Mouse (Mus musculus): Measurements from ENCODE around the gene Hyal3.
"Not testable (repeated sequence)": the region's sequence is repeated elsewhere in the genome, so short reads cannot be mapped to it uniquely, and the experiment has no call there.

The Hyal3 gene

GRCm38 (mm10) chr9:107550491-107551116, 30.0 kb upstream of the Hyal3 start:
- DNase-seq (ENCODE audit: low spot score), result no peak

DNA sequence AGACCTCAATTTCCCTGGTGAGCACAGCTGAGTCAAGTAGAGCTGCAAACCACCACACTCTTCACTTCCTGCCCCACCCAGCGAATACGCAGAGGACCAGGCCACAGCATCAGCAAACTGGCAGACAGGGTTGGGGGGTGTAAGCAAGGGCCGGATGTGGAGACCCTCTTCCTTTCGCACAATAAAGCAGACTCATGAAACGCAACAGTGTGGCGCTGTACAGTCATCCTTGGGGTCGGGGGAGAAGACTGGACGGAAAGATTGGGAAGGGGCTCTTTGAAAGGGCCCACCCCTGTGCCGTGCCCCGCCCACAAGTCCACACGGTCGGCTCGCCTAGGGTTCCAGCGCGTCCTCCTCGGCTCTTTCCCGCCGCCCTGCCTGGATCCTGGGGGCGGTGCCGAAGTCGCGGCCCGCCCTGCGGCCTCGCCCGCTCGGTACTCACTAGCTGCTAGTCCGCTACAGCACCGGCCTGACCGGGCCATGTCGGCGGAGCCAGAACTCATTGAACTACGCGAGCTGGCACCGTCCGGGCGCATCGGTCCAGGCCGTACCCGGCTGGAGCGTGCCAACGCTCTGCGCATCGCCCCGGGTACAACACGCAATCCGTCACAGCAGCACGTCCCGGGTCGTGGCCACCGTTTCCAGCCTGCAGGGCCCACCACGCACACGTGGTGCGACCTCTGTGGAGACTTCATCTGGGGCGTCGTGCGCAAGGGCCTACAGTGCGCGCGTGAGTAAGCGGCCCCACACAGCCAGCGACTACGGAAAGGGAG, 29.3 kb upstream of the Hyal3 start, which contains the start of gene Rassf1:
Gene Rassf1 (plus strand): TSS at position 439 of the 773 bp plus-strand sequence.
- no peak for DNase-seq (ENCODE audit: low spot score)

DNA sequence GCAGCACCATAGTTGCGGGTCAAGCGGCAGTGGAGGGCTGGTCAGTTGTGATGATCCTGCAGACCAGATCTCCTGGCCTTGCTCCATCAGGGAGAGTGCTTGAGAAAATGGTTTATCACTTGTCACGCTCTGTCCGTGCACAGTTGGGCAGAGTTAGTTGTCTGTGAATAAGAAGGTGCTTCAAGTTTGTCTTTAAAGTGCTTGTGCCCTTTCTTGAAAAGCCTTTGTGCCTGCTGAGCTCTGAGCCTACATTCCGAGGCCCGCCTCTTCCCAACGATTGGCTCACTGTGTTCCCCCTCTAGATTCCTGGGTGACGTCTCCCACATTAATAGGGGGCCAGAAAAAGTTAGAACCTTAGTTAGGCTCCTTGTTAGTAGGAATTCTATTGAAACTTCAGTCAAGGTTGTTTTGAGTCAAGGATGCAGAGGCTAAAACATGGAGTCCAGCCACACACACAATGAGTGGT, 28.7 kb upstream of the Hyal3 start:
- DNase-seq (ENCODE audit: low spot score), result no peak

DNA sequence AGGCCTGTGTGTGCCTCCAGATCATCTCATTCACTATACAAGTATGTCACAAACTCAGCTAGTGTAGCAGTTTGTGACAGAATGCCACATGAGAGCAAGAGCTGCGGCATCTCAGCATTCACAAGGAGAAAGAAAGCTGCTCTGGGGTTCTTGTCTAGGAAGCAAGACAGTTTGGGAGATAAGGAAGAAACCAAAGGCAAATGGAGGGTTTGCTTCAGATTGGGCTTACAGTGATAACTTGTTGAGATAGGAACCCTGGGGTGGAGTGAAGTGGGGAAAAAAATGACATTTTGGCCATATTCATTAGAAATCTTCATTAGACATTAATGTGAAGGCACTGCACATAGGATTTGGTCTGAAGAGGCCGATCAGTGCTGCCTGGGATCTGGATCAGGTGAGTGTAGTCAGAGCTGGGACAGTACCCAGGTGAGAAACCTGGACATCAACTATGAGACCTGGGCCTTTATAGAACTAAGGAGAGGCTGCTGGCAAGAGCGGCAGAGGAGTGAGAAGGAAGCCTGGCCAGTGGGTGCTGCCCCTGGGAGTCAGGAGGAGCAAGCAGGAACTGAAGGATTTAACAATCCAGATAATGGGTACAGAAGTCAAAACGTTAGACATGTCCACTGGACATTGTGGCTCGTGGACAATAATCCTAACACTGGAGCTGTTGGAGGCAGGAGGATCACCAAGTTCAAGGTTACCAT, 27.8 kb upstream of the Hyal3 start:
- DNase-seq (ENCODE audit: low spot score), result no peak

GRCm38 (mm10) chr9:107553541-107554318, 26.9 kb upstream of the Hyal3 start:
- DNase-seq (ENCODE audit: low spot score), result no peak

GRCm38 (mm10) chr9:107554319-107554825, 26.2 kb upstream of the Hyal3 start:
- peak; percentile 71 for DNase-seq (ENCODE audit: low spot score)

GRCm38 (mm10) chr9:107555031-107555457, 25.6 kb upstream of the Hyal3 start:
- no peak for DNase-seq (ENCODE audit: low spot score)

- no peak for DNase-seq (ENCODE audit: low spot score)
Measured at GRCm38 (mm10) chr9:107555701-107556100, 24.9 kb upstream of the Hyal3 start.

- DNase-seq (ENCODE audit: low spot score), result no peak
Measured at GRCm38 (mm10) chr9:107556346-107556745, 24.3 kb upstream of the Hyal3 start.

GRCm38 (mm10) chr9:107563029-107563581, 17.5 kb upstream of the Hyal3 start, which contains the start of gene Tusc2:
Gene Tusc2 (plus strand): TSS chr9:107563255.
- DNase-seq (ENCODE audit: low spot score), result peak; percentile 92

DNA sequence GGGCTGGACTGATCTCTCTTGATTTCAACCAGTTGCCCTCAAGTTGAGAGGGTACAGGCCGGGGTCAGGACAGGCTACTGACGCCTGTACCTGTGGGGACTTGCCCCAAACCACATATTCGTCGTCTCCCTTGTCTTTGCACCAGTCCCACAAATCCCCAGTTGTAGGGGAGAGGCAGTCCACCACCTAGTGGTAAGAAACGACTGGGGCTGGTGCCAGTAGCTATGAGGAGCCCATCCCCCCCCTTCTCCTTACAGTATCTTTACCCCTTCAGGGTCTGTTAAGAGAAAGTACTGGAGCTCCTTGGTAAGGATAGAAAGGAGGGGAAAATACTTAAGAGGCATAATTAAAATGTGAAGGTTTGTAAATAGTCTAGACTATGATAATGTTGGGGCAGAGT, 15.1 kb upstream of the Hyal3 start:
- not testable (repeated sequence) for DNase-seq (ENCODE audit: low spot score)

- no peak for DNase-seq (ENCODE audit: low spot score)
Measured at GRCm38 (mm10) chr9:107566041-107566709, 14.4 kb upstream of the Hyal3 start.

DNA sequence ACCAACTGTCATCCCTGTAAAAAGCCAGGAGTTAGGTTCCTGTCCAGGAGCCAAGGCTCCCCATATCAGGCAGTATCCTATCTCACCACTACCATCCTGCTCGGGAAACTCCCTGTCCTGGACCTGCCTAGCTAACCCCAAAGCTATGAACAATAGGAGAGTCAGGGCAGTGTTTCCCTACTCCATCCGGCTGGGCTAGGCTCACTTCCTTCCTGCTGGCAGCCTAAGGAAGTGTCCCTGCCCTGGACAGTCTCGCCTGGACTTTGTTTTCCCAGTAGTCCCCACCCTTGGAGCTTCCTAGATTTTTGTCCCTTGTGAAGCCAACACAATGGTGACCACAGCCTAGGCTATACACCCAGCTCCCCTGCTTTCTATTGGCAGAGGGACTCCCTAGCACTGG, 13.8 kb upstream of the Hyal3 start:
- DNase-seq (ENCODE audit: low spot score), result no peak

GRCm38 (mm10) chr9:107567702-107568319, 12.8 kb upstream of the Hyal3 start, which contains the start of gene Hyal2:
Gene Hyal2 (plus strand): TSS chr9:107567945.
- DNase-seq (ENCODE audit: low spot score), result no peak

GRCm38 (mm10) chr9:107568331-107569261, 12.0 kb upstream of the Hyal3 start:
- DNase-seq (ENCODE audit: low spot score), result peak; percentile 61

DNA sequence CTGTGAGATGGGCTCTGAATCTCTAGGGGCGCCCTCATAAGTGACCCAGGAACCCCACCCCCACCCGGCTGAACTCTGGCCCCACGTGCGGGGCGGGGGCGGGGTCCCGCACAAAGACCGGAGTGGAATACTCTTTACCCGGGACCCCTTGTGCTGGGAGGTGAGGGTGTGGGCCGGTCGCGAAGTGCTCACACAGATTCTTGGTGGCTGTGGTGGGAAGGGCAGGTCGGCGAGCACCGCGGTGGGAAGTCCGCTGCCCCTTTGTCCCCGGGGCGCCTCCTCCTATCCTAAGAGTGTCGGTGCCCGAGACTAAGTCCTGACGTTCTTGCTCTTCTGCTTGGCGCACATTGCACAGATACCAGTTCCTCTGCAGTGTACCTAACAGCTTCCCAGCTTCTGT, 11.3 kb upstream of the Hyal3 start:
- DNase-seq (ENCODE audit: low spot score), result no peak

DNA sequence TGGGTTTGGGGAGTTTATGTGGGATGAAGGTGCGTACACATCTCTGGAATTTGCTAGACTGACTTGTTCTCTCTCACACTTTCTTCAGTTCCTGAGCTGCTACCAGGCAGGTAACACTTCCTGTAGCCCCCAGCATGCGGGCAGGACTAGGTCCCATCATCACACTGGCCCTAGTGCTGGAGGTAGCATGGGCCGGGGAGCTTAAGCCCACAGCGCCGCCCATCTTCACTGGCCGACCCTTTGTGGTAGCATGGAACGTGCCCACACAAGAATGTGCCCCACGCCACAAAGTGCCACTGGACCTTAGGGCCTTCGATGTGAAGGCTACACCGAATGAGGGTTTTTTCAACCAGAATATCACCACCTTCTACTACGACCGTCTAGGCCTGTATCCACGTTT, 10.6 kb upstream of the Hyal3 start:
- DNase-seq (ENCODE audit: low spot score), result no peak

DNA sequence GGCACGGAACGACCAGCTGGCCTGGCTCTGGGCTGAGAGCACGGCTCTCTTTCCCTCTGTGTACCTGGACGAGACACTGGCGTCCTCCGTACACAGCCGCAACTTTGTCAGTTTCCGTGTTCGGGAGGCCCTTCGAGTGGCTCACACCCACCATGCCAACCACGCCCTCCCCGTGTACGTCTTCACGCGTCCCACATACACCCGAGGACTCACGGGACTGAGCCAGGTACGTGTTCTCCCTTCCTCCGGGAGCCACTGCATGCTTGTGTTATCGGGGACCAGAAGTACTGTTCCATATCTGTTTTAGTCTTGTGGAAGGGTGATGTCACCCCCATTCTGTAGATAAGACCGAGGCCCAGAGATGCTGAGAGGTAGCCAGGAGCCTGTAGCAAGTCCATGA, 9.8 kb upstream of the Hyal3 start:
- no peak for DNase-seq (ENCODE audit: low spot score)

Data from layer of hippocampus, adult 9-10 months (tissue).